Mouse (Mus musculus) stomach, embryonic 14.5 days (tissue): ENCODE data around the gene Bud13. TPM values are rescaled to one million over a fixed set of nuclear protein-coding genes. Genes with fewer than 3 reads are reported as not detected.

Experiments used
- ATAC-seq: fragments of 200-750 bp; cut with Nextera tagmentation; 2 replicates; pipeline ENCODE4 v1.8.0; 2017; ENCODE audit warnings: low read depth, moderate TSS enrichment; ENCODE audit not compliant: insufficient number of reproducible peaks, insufficient read depth, low FRiP score
- H3K27ac ChIP-seq: fragments of 300-500 bp; sonication (generic); 2 replicates; pipeline ENCODE4 v1.5.1; 2014; ENCODE audit warnings: mild to moderate bottlenecking, low read length, moderate library complexity, mixed read lengths
- H3K27me3 ChIP-seq: fragments of 300-500 bp; sonication (generic); 2 replicates; pipeline ENCODE4 v1.6.1; 2014; ENCODE audit warnings: low read length, control low read depth, mixed read lengths; ENCODE audit not compliant: control insufficient read depth, insufficient read depth
- H3K36me3 ChIP-seq: fragments of 300-500 bp; sonication (generic); 2 replicates; pipeline ENCODE4 v1.6.1; 2014; ENCODE audit warnings: mild to moderate bottlenecking, control low read depth, low read length, moderate library complexity, mixed read lengths; ENCODE audit not compliant: control insufficient read depth, insufficient read depth
- H3K4me1 ChIP-seq: fragments of 300-500 bp; sonication (generic); 2 replicates; pipeline ENCODE4 v1.6.1; 2014; ENCODE audit warnings: low read length, control low read depth, mixed read lengths; ENCODE audit not compliant: control insufficient read depth, insufficient read depth
- H3K4me2 ChIP-seq: fragments of 300-500 bp; sonication (generic); replicated peaks from 2 replicates; pipeline ENCODE4 v1.6.1; 2014; ENCODE audit warnings: low read depth, low read length, control low read depth
- H3K4me3 ChIP-seq: fragments of 300-500 bp; sonication (generic); 2 replicates; pipeline ENCODE4 v1.5.1; 2014; ENCODE audit warnings: low read depth, low read length, control low read depth
- H3K9ac ChIP-seq: fragments of 300-500 bp; sonication (generic); replicated peaks from 2 replicates; pipeline ENCODE4 v1.6.1; 2014; ENCODE audit warnings: low read depth, mild to moderate bottlenecking, control low read depth, low read length, moderate library complexity, mixed read lengths
- H3K9me3 ChIP-seq: fragments of 300-500 bp; sonication (generic); 2 replicates; pipeline ENCODE4 v1.6.1; 2016; ENCODE audit warnings: low read depth, low read length, control low read depth; ENCODE audit not compliant: control insufficient read depth
- WGBS: fragments of 180-500 bp; shearing (Covaris S2); extraction: QIAGEN DNeasy Blood & Tissue Kit; methylation state at CpG from one replicate; pipeline ENCODE4 v1.1.7; 2014; 5-methylcytosine and 5-hydroxymethylcytosine counted together
- polyA plus RNA-seq: library from polyadenylated mRNA; unstranded; fragments of >200 nt; fragmentation: Nextera tagmentation; extraction: Ambion mirVana; gene quantifications from 2 replicates; pipeline ENCODE4 v1.2.1, GENCODE M21; 2014

Gene Bud13
- polyA plus RNA-seq, 1 experiment from 2014 or later, result 24.1 TPM

GRCm38 (mm10) chr9:46326694-46327405 lies 44.0 kb downstream of the Bud13 start:
- Histone ChIP-seq H3K27ac (no peak overlapping the region), H3K4me3 (no peak overlapping the region), H3K9me3 (no peaks in the 10 kb centered on the region), H3K9ac (no peak overlapping the region), H3K36me3 (no peaks in the 10 kb centered on the region), H3K4me1 (peaks cover 8% of the 10 kb centered on the region; the same call in 1 of the 2 replicates), H3K27me3 (0 out of 2 replicates have a peak, but pooled peaks cover 3% of the 10 kb centered on the region), H3K4me2 (no peak overlapping the region)
- WGBS, result 92% methylated on average over 11 of the region's 11 CpGs
- ATAC-seq, result no peak

GRCm38 (mm10) chr9:46327706-46328571 lies 45.1 kb downstream of the Bud13 start:
- Histone ChIP-seq H3K9ac (peak overlapping the region; percentile 4; the same call in 1 of the 2 replicates), H3K36me3 (no peaks in the 10 kb centered on the region), H3K4me2 (peak overlapping the region; percentile 65), H3K27ac (no peak overlapping the region), H3K9me3 (no peaks in the 10 kb centered on the region), H3K4me3 (peak overlapping the region; percentile 22; the same call in 1 of the 2 replicates), H3K27me3 (0 out of 2 replicates have a peak, but pooled peaks cover 3% of the 10 kb centered on the region), H3K4me1 (peaks cover 8% of the 10 kb centered on the region; the same call in 1 of the 2 replicates)
- 72% methylated on average over 25 of the region's 25 CpGs for WGBS
- ATAC-seq, result no peak

DNA sequence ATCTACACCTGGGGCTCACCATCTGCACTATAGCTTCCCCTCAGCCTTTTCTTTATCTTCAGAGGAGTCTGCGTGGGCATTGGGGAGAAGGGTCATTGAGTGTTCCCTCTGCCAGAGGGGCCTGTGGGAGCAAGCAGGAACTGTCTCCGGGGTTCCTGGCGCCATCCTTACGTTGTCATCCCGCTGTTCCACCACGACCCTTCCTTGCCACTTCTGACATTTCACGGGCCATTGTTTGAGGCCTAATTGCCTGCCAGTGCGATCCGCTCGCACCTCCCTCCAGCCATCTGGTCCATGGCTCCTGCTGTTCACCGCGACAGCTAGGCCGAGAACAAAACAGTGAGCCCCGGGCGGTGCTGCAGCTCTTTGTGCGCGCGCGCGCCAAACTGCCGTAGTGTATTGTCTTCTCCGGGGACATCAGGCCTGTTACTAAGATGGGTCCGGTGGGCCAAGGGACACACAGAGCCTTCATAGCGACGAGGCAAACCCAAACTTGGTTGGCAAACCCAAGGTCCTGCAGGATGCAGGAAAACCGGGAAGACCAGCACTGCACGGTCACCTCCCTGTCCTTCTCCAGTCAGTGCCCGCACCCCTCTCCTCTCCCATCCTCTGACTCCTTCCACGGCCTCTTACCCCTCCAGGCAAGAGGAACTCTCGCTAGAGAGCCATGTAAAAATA lies 45.9 kb downstream of the Bud13 start:
- WGBS, result 7% methylated on average over 30 of the region's 30 CpGs

DNA sequence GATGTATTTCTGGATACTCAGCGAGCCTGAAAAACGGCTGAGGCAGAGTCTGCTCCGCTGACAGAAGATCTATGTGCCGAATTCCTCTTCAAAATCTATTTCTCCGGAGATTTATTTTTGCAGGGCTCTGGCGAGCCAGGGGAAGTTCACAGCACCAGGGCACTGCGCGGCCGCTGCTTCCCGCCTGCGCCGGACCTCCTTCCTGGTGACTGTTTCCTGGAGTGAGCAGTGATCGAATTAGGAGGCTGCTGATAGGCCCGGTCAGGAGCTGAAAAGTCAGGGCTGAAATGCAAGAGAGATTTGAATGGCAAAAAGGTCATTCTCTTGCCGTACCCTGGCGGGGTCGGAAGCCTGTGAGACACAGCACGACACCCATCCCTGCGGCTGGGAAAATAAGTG lies 46.4 kb downstream of the Bud13 start:
- 5% methylated on average over 19 of the region's 19 CpGs for WGBS
- Histone ChIP-seq H3K27ac (peak overlapping the region; percentile 21), H3K36me3 (no peaks in the 10 kb centered on the region), H3K4me2 (peak overlapping the region; percentile 65), H3K27me3 (0 out of 2 replicates have a peak, but pooled peaks cover 3% of the 10 kb centered on the region), H3K4me1 (peaks cover 8% of the 10 kb centered on the region; the same call in 1 of the 2 replicates), H3K9me3 (no peaks in the 10 kb centered on the region), H3K9ac (peak overlapping the region; percentile 4), H3K4me3 (peak overlapping the region; percentile 22)
- no peak for ATAC-seq

More for the DNA sequence above, 45.9 kb downstream of the Bud13 start:
- Histone ChIP-seq H3K4me2 (peak overlapping the region; percentile 65), H3K27ac (peak overlapping the region; percentile 21), H3K9me3 (no peaks in the 10 kb centered on the region), H3K4me1 (peaks cover 8% of the 10 kb centered on the region; the same call in 1 of the 2 replicates), H3K36me3 (no peaks in the 10 kb centered on the region), H3K27me3 (0 out of 2 replicates have a peak, but pooled peaks cover 3% of the 10 kb centered on the region), H3K4me3 (peak overlapping the region; percentile 22), H3K9ac (peak overlapping the region; percentile 4)
- ATAC-seq, result no peak

GRCm38 (mm10) chr9:46329801-46330585 lies 47.2 kb downstream of the Bud13 start:
- peak overlapping the region; percentile 65; the same call in 1 of the 2 replicates for H3K4me2 ChIP-seq
- 0 out of 2 replicates have a peak, but pooled peaks cover 3% of the 10 kb centered on the region for H3K27me3 ChIP-seq
- no peak overlapping the region for H3K4me3 ChIP-seq
- no peak overlapping the region for H3K27ac ChIP-seq
- H3K9ac ChIP-seq, result no peak overlapping the region
- WGBS, result 23% methylated on average over 24 of the region's 24 CpGs
- no peak for ATAC-seq
- no peaks in the 10 kb centered on the region for H3K36me3 ChIP-seq
- no peaks in the 10 kb centered on the region for H3K9me3 ChIP-seq
- H3K4me1 ChIP-seq, result peaks cover 8% of the 10 kb centered on the region; the same call in 1 of the 2 replicates

DNA sequence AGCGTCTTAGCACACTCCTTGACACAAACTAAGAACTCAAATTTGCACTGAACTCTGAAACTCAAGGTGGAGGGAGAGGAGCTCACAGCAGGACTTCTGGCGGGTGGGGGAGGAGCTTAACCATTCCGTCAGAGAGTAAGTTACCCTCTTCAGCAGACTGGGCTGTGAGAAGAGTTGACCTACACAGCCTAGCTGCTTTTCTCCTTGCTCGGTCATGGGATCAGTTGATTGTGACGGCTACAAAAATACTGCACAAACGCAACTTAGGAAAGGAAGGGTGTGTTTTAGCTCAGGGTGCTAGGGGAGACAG lies 47.7 kb downstream of the Bud13 start:
- H3K9ac ChIP-seq, result no peak overlapping the region
- no peak for ATAC-seq
- no peaks in the 10 kb centered on the region for H3K9me3 ChIP-seq
- no peak overlapping the region for H3K27ac ChIP-seq
- 53% methylated on average over 6 of the region's 6 CpGs for WGBS
- H3K27me3 ChIP-seq, result 0 out of 2 replicates have a peak, but pooled peaks cover 3% of the 10 kb centered on the region
- H3K4me3 ChIP-seq, result no peak overlapping the region
- peaks cover 8% of the 10 kb centered on the region; the same call in 1 of the 2 replicates for H3K4me1 ChIP-seq
- H3K4me2 ChIP-seq, result no peak overlapping the region
- no peaks in the 10 kb centered on the region for H3K36me3 ChIP-seq

- ATAC-seq, result no peak
- Histone ChIP-seq H3K4me1 (peaks cover 8% of the 10 kb centered on the region; the same call in 1 of the 2 replicates), H3K27ac (no peak overlapping the region), H3K4me3 (no peak overlapping the region), H3K27me3 (0 out of 2 replicates have a peak, but pooled peaks cover 3% of the 10 kb centered on the region), H3K4me2 (no peak overlapping the region), H3K9me3 (no peaks in the 10 kb centered on the region), H3K9ac (no peak overlapping the region), H3K36me3 (no peaks in the 10 kb centered on the region)
- 80% methylated on average over 1 of the region's 1 CpGs for WGBS
These were observed 48.5 kb downstream of the Bud13 start for GRCm38 (mm10) chr9:46331301-46331700.
